In genomic region chr13:118631500-118631899, GRCm38 (mm10) we compare ENCODE assay signal across 19 mouse cellular contexts. TPM values are rescaled to one million over a fixed set of nuclear protein-coding genes. Genes with fewer than 3 reads are reported as not detected.
"Had no signal": no experiment of that assay in that cellular context is flagged by ENCODE, and none has a peak within 500 bp of the region (broad histone marks: within the 10 kb centered on the region; RNA-seq: fewer than 3 reads in every experiment).

No protein-coding gene starts in this region.

- H3K9ac ChIP-seq: intestine, embryonic 15.5 days; kidney, embryonic 15.5 days; limb, embryonic 12.5 days; limb, embryonic 15.5 days; midbrain, embryonic 13.5 days had no signal

- ATAC-seq: intestine, embryonic 15.5 days; midbrain, embryonic 13.5 days had no signal

- H3K9me3 ChIP-seq: intestine, embryonic 15.5 days; kidney, embryonic 15.5 days; limb, embryonic 12.5 days; limb, embryonic 15.5 days; midbrain, embryonic 13.5 days had no signal

- H3K36me3 ChIP-seq: intestine, embryonic 15.5 days; kidney, embryonic 15.5 days; limb, embryonic 12.5 days; limb, embryonic 15.5 days; midbrain, embryonic 13.5 days had no signal

- H3K4me3 ChIP-seq: intestine, embryonic 15.5 days; kidney, embryonic 15.5 days; limb, embryonic 12.5 days; limb, embryonic 15.5 days; midbrain, embryonic 13.5 days had no signal

- H3K27ac ChIP-seq: intestine, embryonic 15.5 days; kidney, embryonic 15.5 days; limb, embryonic 12.5 days; limb, embryonic 15.5 days; midbrain, embryonic 13.5 days; stomach, postnatal 0 days had no signal

- H3K4me1 ChIP-seq: intestine, embryonic 15.5 days; kidney, embryonic 15.5 days; limb, embryonic 12.5 days; limb, embryonic 15.5 days; midbrain, embryonic 13.5 days had no signal

- DNase-seq: kidney, adult 11 months; kidney, adult 8-10 months; kidney, postnatal 10 days; kidney, postnatal 4 days; left cerebral cortex, postnatal 4 days; lung, adult 2 months; lung, postnatal 14 days; lung, postnatal 4 days; right cerebral cortex, postnatal 4 days; thymus, adult 2 months; thymus, postnatal 14 days; thymus, postnatal 4 days had no signal

- H3K27me3 ChIP-seq: intestine, embryonic 15.5 days; kidney, embryonic 15.5 days; limb, embryonic 12.5 days; limb, embryonic 15.5 days; midbrain, embryonic 13.5 days had no signal

- H3K4me2 ChIP-seq: intestine, embryonic 15.5 days; kidney, embryonic 15.5 days; limb, embryonic 12.5 days; limb, embryonic 15.5 days; midbrain, embryonic 13.5 days had no signal

RNA-seq across cellular contexts. Expression of gene Fgf10, which starts 38.1 kb away (rescaled TPM):
- total RNA-seq: megakaryocyte progenitor cell, adult 5-6 weeks had no signal
